Comparison of ENCODE assay signal across 9 mouse cellular contexts in the genomic region with DNA sequence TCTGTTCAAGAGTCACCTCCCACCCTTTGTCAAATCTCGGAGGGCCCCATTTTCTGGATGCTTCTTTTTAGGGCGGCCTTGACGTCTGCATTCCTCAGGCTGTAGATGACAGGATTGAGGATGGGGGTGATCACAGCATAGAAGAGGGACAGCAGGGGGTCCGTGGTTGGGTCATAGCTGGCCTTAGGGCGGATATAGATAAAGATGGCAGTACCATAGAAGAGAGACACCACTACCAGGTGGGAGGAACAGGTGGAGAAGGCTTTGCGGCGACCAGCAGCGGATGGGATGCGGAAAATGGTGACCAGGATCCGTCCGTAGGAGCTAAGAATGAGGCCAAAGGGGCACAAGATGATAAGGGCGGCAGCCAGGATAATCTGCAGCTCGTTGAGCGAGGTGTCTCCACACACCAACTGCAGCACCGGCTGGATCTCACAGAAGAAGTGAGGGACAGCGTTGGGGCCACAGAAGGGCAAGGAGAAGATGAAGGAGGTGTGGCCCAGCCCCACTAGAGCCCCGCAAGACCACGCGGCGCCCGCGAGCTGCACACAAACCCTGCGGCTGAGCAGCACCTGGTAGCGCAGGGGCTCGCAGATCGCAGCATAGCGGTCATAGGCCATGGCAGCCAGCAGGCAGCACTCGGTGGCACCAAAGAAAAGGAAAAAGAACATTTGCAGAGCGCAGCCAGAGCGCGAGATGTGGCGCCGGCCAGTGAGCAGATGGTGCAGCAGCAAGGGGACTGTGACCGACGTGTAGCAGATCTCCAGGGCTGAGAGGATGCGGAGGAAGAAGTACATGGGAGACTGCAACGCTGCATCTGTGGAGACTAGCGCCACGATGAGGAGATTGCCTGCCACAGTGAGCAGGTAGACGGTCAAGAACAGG. TPM values are rescaled to one million over a fixed set of nuclear protein-coding genes. Genes with fewer than 3 reads are reported as not detected.
A peak's percentile ranks its signal among the peaks of the same experiment; 100 is the strongest.
DNase-seq lines count a peak whose midpoint lies in the region; ATAC-seq and TF ChIP-seq lines count a peak whose summit lies in the region.
"Had no signal": no experiment of that assay in that cellular context is flagged by ENCODE, and none has a peak within 500 bp of the region (broad histone marks: within the 10 kb centered on the region; RNA-seq: fewer than 3 reads in every experiment).

No protein-coding gene starts in this region.

- ATAC-seq in heart, embryonic 14.5 days (ENCODE audit: insufficient number of reproducible peaks, insufficient read depth, low FRiP score, low read depth) = no peak
- ATAC-seq in midbrain, embryonic 15.5 days (replicated peaks) = peak; percentile 90

- no peak for TF ChIP-seq POLR2A in brain, embryonic 14.5 days (IDR thresholded peaks at IDR 0.05; ENCODE audit: borderline replicate concordance, extremely low read depth, insufficient read depth, insufficient read length, poor library complexity, severe bottlenecking)
- TF ChIP-seq POLR2A in kidney, adult 2 months (IDR thresholded peaks at IDR 0.05; ENCODE audit: low read depth, low read length) = no peak

- H3K4me1 ChIP-seq in heart, embryonic 14.5 days (ENCODE audit: control insufficient read depth in 2 of 2, insufficient read depth in 2 of 2, low read length in 2 of 2) = no peaks in the 10 kb centered on the region
- H3K4me1 ChIP-seq in hindbrain, embryonic 10.5 days (replicated peaks) = peaks cover 9% of the 10 kb centered on the region
- H3K4me1 ChIP-seq in midbrain, embryonic 15.5 days = no peaks in the 10 kb centered on the region
- H3K4me1 ChIP-seq in kidney, adult 2 months (ENCODE audit: control insufficient read depth, insufficient read depth, low read length) = no peaks in the 10 kb centered on the region

- H3K4me3 ChIP-seq in heart, embryonic 14.5 days (ENCODE audit: control insufficient read depth in 1 of 2, insufficient read depth in 1 of 2, low read depth in 1 of 2, low read length in 2 of 2) = peak overlapping the region; percentile 2 to 5; a peak in 1 of 4 replicates
- peak overlapping the region; percentile 48 for H3K4me3 ChIP-seq in hindbrain, embryonic 10.5 days
- H3K4me3 ChIP-seq in midbrain, embryonic 15.5 days = peak overlapping the region; percentile 42
- no peak overlapping the region for H3K4me3 ChIP-seq in kidney, adult 2 months (ENCODE audit: insufficient read depth, low read depth, low read length)

- 14% methylated on average over 40 of the region's 40 CpGs for whole genome bisulfite sequencing in heart, embryonic 14.5 days
- WGBS in hindbrain, embryonic 10.5 days = 18% methylated on average over 40 of the region's 40 CpGs
- WGBS in midbrain, embryonic 15.5 days = 17% methylated on average over 40 of the region's 40 CpGs
- WGBS in kidney, adult 2 months = 18% methylated on average over 40 of the region's 40 CpGs

- DNase-seq in heart, adult 18-20 months = no peak
- peak; percentile 55 for DNase-seq in brain, embryonic 14.5 days (ENCODE audit: low read depth)
- DNase-seq in hindbrain, embryonic 10.5 days (ENCODE audit: low spot score) = peak; percentile 24
- no peak for DNase-seq in adrenal gland, adult 8-10 months
- no peak for DNase-seq in kidney, adult 2 months
- DNase-seq in layer of hippocampus, adult 8-10 months (ENCODE audit: low spot score in 2 of 2) = no peak

- peak overlapping the region; percentile 44 for H3K4me2 ChIP-seq in heart, embryonic 14.5 days (ENCODE audit: low read length)
- H3K4me2 ChIP-seq in midbrain, embryonic 15.5 days = peak overlapping the region; percentile 69

- H3K27me3 ChIP-seq in heart, embryonic 14.5 days (ENCODE audit: control insufficient read depth, insufficient read depth, low read length) = peaks cover 13% of the 10 kb centered on the region
- H3K27me3 ChIP-seq in hindbrain, embryonic 10.5 days (ENCODE audit: insufficient read depth, poor library complexity, severe bottlenecking) = peaks cover 26% of the 10 kb centered on the region
- H3K27me3 ChIP-seq in midbrain, embryonic 15.5 days (replicated peaks) = 0 out of 2 replicates have a peak, but pooled peaks cover 4% of the 10 kb centered on the region
- H3K27me3 ChIP-seq in kidney, adult 2 months (replicated peaks; ENCODE audit: control insufficient read depth, insufficient read depth, low read length) = no peaks in the 10 kb centered on the region

- H3K36me3 ChIP-seq in heart, embryonic 14.5 days (ENCODE audit: control insufficient read depth, insufficient read depth, low read length) = no peaks in the 10 kb centered on the region
- H3K36me3 ChIP-seq in hindbrain, embryonic 10.5 days = no peaks in the 10 kb centered on the region
- H3K36me3 ChIP-seq in midbrain, embryonic 15.5 days (replicated peaks) = no peaks in the 10 kb centered on the region
- H3K36me3 ChIP-seq in kidney, adult 2 months (ENCODE audit: control insufficient read depth, insufficient read depth, low read length) = no peaks in the 10 kb centered on the region

- no peak overlapping the region for H3K27ac ChIP-seq in heart, embryonic 14.5 days (replicated peaks in 1 of 2; ENCODE audit: control insufficient read depth in 1 of 2, insufficient read depth in 1 of 2, low read depth in 2 of 2, low read length in 2 of 2)
- H3K27ac ChIP-seq in hindbrain, embryonic 10.5 days = peak overlapping the region; percentile 59; the same call in 1 of the 2 replicates
- H3K27ac ChIP-seq in midbrain, embryonic 15.5 days = no peak overlapping the region
- no peak overlapping the region for H3K27ac ChIP-seq in kidney, adult 2 months (ENCODE audit: insufficient read depth, low read depth, low read length)

- H3K9me3 ChIP-seq in heart, embryonic 14.5 days (ENCODE audit: control insufficient read depth, low read length) = no peaks in the 10 kb centered on the region
- H3K9me3 ChIP-seq in hindbrain, embryonic 10.5 days = no peaks in the 10 kb centered on the region
- no peaks in the 10 kb centered on the region for H3K9me3 ChIP-seq in midbrain, embryonic 15.5 days

- H3K9ac ChIP-seq in heart, embryonic 14.5 days (ENCODE audit: low read length) = no peak overlapping the region
- H3K9ac ChIP-seq in midbrain, embryonic 15.5 days = peak overlapping the region; percentile 56

- TF ChIP-seq CTCF in brain, embryonic 14.5 days (IDR thresholded peaks at IDR 0.05; ENCODE audit: borderline replicate concordance, extremely low read depth, insufficient read depth, insufficient read length) = no peak
- TF ChIP-seq CTCF in kidney, adult 2 months (conservative IDR thresholded peaks at IDR 0.05; ENCODE audit: insufficient read depth, insufficient read length, low read depth, low read length) = no peak

RNA-seq across cellular contexts. Expression of a gene that starts 1.8 kb away (rescaled TPM):
- polyA plus RNA-seq in heart, embryonic 14.5 days (2014; fragmentation: Nextera tagmentation; extraction: Ambion mirVana) = not detected in 2 replicates
- total RNA-seq in heart, adult 18-20 months (2021) = not detected
- polyA plus RNA-seq in brain, embryonic 14.5 days (2012; rRNA removed) = 0.03 and 0.05 TPM in 2 replicates
- polyA plus RNA-seq in hindbrain, embryonic 10.5 days (2016; fragmentation: Nextera tagmentation; extraction: Ambion mirVana) = not detected in 2 replicates
- polyA plus RNA-seq in midbrain, embryonic 15.5 days (2015; fragmentation: Nextera tagmentation; extraction: Ambion mirVana) = not detected in 2 replicates
- not detected for total RNA-seq in adrenal gland, adult 8-10 months (2022)
- not detected in 2 replicates for polyA plus RNA-seq in kidney, adult 2 months (2012; rRNA removed)
- not detected for total RNA-seq in layer of hippocampus, adult 8-10 months (2022)
- total RNA-seq: MEL had no signal

RNA-seq across cellular contexts. Expression of a gene that starts 8.8 kb away (rescaled TPM):
- polyA plus RNA-seq in heart, embryonic 14.5 days (2014; fragmentation: Nextera tagmentation; extraction: Ambion mirVana) = not detected in 2 replicates
- total RNA-seq in heart, adult 18-20 months (2021) = not detected
- not detected in 2 replicates for polyA plus RNA-seq in brain, embryonic 14.5 days (2012; rRNA removed)
- polyA plus RNA-seq in hindbrain, embryonic 10.5 days (2016; fragmentation: Nextera tagmentation; extraction: Ambion mirVana) = not detected in 2 replicates
- not detected in 2 replicates for polyA plus RNA-seq in midbrain, embryonic 15.5 days (2015; fragmentation: Nextera tagmentation; extraction: Ambion mirVana)
- not detected for total RNA-seq in adrenal gland, adult 8-10 months (2022)
- not detected in 2 replicates for polyA plus RNA-seq in kidney, adult 2 months (2012; rRNA removed)
- total RNA-seq in layer of hippocampus, adult 8-10 months (2022) = not detected
- total RNA-seq: MEL had no signal

RNA-seq across cellular contexts. Expression of a gene that starts 10.3 kb away (rescaled TPM):
- not detected in 2 replicates for polyA plus RNA-seq in heart, embryonic 14.5 days (2014; fragmentation: Nextera tagmentation; extraction: Ambion mirVana)
- not detected for total RNA-seq in heart, adult 18-20 months (2021)
- polyA plus RNA-seq in brain, embryonic 14.5 days (2012; rRNA removed) = not detected in 2 replicates
- polyA plus RNA-seq in hindbrain, embryonic 10.5 days (2016; fragmentation: Nextera tagmentation; extraction: Ambion mirVana) = not detected in 2 replicates
- polyA plus RNA-seq in midbrain, embryonic 15.5 days (2015; fragmentation: Nextera tagmentation; extraction: Ambion mirVana) = 0.10 and 0.26 TPM in 2 replicates
- not detected for total RNA-seq in adrenal gland, adult 8-10 months (2022)
- polyA plus RNA-seq in kidney, adult 2 months (2012; rRNA removed) = not detected in 2 replicates
- total RNA-seq in layer of hippocampus, adult 8-10 months (2022) = not detected
- total RNA-seq: MEL had no signal

RNA-seq across cellular contexts. Expression of a gene that starts 17.4 kb away (rescaled TPM):
- polyA plus RNA-seq in heart, embryonic 14.5 days (2014; fragmentation: Nextera tagmentation; extraction: Ambion mirVana) = not detected in 2 replicates
- 1 to 10 TPM in 1 of 2 experiments, not detected in 1; 1.2 TPM for total RNA-seq in heart, adult 18-20 months (2021)
- polyA plus RNA-seq in brain, embryonic 14.5 days (2012; rRNA removed) = not detected in 2 replicates
- not detected in 2 replicates for polyA plus RNA-seq in hindbrain, embryonic 10.5 days (2016; fragmentation: Nextera tagmentation; extraction: Ambion mirVana)
- not detected in 2 replicates for polyA plus RNA-seq in midbrain, embryonic 15.5 days (2015; fragmentation: Nextera tagmentation; extraction: Ambion mirVana)
- total RNA-seq in adrenal gland, adult 8-10 months (2022) = 1 to 10 TPM in 1 of 4 experiments, under 1 TPM in 2, not detected in 1; 0.31 to 3.1 (median 0.65) TPM
- polyA plus RNA-seq in kidney, adult 2 months (2012; rRNA removed) = 0.20 and 1.6 TPM in 2 replicates
- total RNA-seq in layer of hippocampus, adult 8-10 months (2022) = not detected
- total RNA-seq: MEL had no signal

RNA-seq across cellular contexts. Expression of a gene that starts 26.0 kb away (rescaled TPM):
- not detected in 2 replicates for polyA plus RNA-seq in heart, embryonic 14.5 days (2014; fragmentation: Nextera tagmentation; extraction: Ambion mirVana)
- total RNA-seq in heart, adult 18-20 months (2021) = not detected
- not detected in 2 replicates for polyA plus RNA-seq in brain, embryonic 14.5 days (2012; rRNA removed)
- polyA plus RNA-seq in hindbrain, embryonic 10.5 days (2016; fragmentation: Nextera tagmentation; extraction: Ambion mirVana) = not detected in 2 replicates
- not detected in 2 replicates for polyA plus RNA-seq in midbrain, embryonic 15.5 days (2015; fragmentation: Nextera tagmentation; extraction: Ambion mirVana)
- total RNA-seq in adrenal gland, adult 8-10 months (2022) = not detected
- not detected in 2 replicates for polyA plus RNA-seq in kidney, adult 2 months (2012; rRNA removed)
- total RNA-seq in layer of hippocampus, adult 8-10 months (2022) = not detected
- total RNA-seq: MEL had no signal

Comparison
In these comparisons a context has a peak if more than half of its experiments do, and no peak if none do; other contexts are left out.
1. DNase-seq: peak in brain, embryonic 14.5 days (single experiment) and hindbrain, embryonic 10.5 days (single experiment); none in heart, adult 18-20 months (0 of 2), adrenal gland, adult 8-10 months (single experiment), kidney, adult 2 months (single experiment) and layer of hippocampus, adult 8-10 months (0 of 2).